11 mouse cellular contexts compared by ENCODE assay signal in the genomic region with DNA sequence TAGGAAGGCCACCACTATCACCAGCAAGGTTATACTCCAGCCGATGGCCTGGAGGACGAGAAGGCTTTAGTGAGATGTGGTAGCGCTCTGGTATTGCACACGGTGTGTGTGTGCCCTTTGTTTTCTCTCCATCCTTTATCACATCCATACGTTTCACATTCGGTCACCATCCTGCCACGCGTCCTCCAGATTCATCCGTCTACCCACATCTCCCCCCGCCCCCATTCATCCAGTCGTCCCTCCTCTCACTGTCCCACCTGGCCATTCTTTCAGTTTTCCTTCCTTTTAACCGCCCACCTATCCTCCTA. TPM values are rescaled to one million over a fixed set of nuclear protein-coding genes. Genes with fewer than 3 reads are reported as not detected.
DNase-seq lines count a peak whose midpoint lies in the region; ATAC-seq and TF ChIP-seq lines count a peak whose summit lies in the region.
"Had no signal": no experiment of that assay in that cellular context is flagged by ENCODE, and none has a peak within 500 bp of the region (broad histone marks: within the 10 kb centered on the region; RNA-seq: fewer than 3 reads in every experiment).

No protein-coding gene starts in this region.

- H3K4me2 ChIP-seq in limb, embryonic 14.5 days (replicated peaks; ENCODE audit: low read depth, low read length, severe bottlenecking), result peak overlapping the region; percentile 47
- peak overlapping the region; percentile 34 for H3K4me2 ChIP-seq in stomach, postnatal 0 days (replicated peaks; ENCODE audit: low read depth)

- no peak for TF ChIP-seq CTCF in stomach, postnatal 0 days (IDR thresholded peaks at IDR 0.05; ENCODE audit: low read depth)
- no peak for TF ChIP-seq CTCF in left cerebral cortex, adult 2 months (IDR thresholded peaks at IDR 0.05)

- no peaks in the 10 kb centered on the region for H3K9me3 ChIP-seq in megakaryocyte, embryonic 14.5 days
- H3K9me3 ChIP-seq in limb, embryonic 14.5 days (ENCODE audit: control insufficient read depth, low read length), result no peaks in the 10 kb centered on the region
- no peaks in the 10 kb centered on the region for H3K9me3 ChIP-seq in stomach, postnatal 0 days (ENCODE audit: control insufficient read depth, low read length)

- intact Hi-C loops in left cerebral cortex, adult 2 months (cut with DNase I), result no loop called here

- peak overlapping the region; percentile 62 for H3K4me3 ChIP-seq in megakaryocyte, embryonic 14.5 days (replicated peaks)
- peak overlapping the region; percentile 31; the same call in 1 of the 2 replicates for H3K4me3 ChIP-seq in limb, embryonic 14.5 days (replicated peaks; ENCODE audit: low read length)
- no peak overlapping the region for H3K4me3 ChIP-seq in stomach, postnatal 0 days (ENCODE audit: low read depth, low read length)
- no peak overlapping the region for H3K4me3 ChIP-seq in left cerebral cortex, adult 2 months

- DNase-seq in embryo, embryonic 10.5 days (ENCODE audit: low spot score), result peak; percentile 13
- DNase-seq in embryo, embryonic 10 days (ENCODE audit: low spot score), result no peak
- DNase-seq in limb, embryonic 14.5 days (ENCODE audit: low spot score), result no peak
- DNase-seq in stomach, postnatal 0 days (ENCODE audit: low spot score), result no peak
- DNase-seq in left cerebral cortex, adult 2 months (ENCODE audit: extremely low spot score in 1 of 2, low spot score in 2 of 2), result no peak

- 67% methylated on average over 12 of the region's 12 CpGs for WGBS in limb, embryonic 14.5 days
- 72% methylated on average over 12 of the region's 12 CpGs for WGBS in stomach, postnatal 0 days

- no peak for TF ChIP-seq EP300 in stomach, postnatal 0 days (optimal IDR thresholded peaks at IDR 0.05)

- H3K4me1 ChIP-seq in megakaryocyte, embryonic 14.5 days, result peaks cover 8% of the 10 kb centered on the region; the same call in 1 of the 2 replicates
- peaks cover 11% of the 10 kb centered on the region for H3K4me1 ChIP-seq in limb, embryonic 14.5 days (ENCODE audit: control insufficient read depth, insufficient read depth, low read length)
- no peaks in the 10 kb centered on the region for H3K4me1 ChIP-seq in stomach, postnatal 0 days (replicated peaks; ENCODE audit: control insufficient read depth, insufficient read depth)

- H3K27ac ChIP-seq in limb, embryonic 14.5 days (replicated peaks; ENCODE audit: low read depth, low read length), result no peak overlapping the region
- no peak overlapping the region for H3K27ac ChIP-seq in stomach, postnatal 0 days (replicated peaks)
- H3K27ac ChIP-seq in left cerebral cortex, adult 2 months, result no peak overlapping the region

- peak overlapping the region; percentile 45 for H3K9ac ChIP-seq in limb, embryonic 14.5 days (ENCODE audit: low read depth, low read length, severe bottlenecking)
- no peak overlapping the region for H3K9ac ChIP-seq in stomach, postnatal 0 days (ENCODE audit: low read length)

- peaks cover 71% of the 10 kb centered on the region for H3K27me3 ChIP-seq in megakaryocyte, embryonic 14.5 days (replicated peaks)
- H3K27me3 ChIP-seq in limb, embryonic 14.5 days (ENCODE audit: control insufficient read depth, insufficient read depth, low read length), result no peaks in the 10 kb centered on the region; the same call in 1 of the 2 replicates
- no peaks in the 10 kb centered on the region for H3K27me3 ChIP-seq in stomach, postnatal 0 days (ENCODE audit: control insufficient read depth, insufficient read depth, low read length)

- no peaks in the 10 kb centered on the region for H3K36me3 ChIP-seq in megakaryocyte, embryonic 14.5 days (replicated peaks; ENCODE audit: low read length)
- no peaks in the 10 kb centered on the region for H3K36me3 ChIP-seq in limb, embryonic 14.5 days (ENCODE audit: control insufficient read depth, insufficient read depth, low read length)
- no peaks in the 10 kb centered on the region for H3K36me3 ChIP-seq in stomach, postnatal 0 days (ENCODE audit: control insufficient read depth, insufficient read depth, low read length)

- TF ChIP-seq POLR2A in limb, embryonic 14.5 days (IDR thresholded peaks at IDR 0.05; ENCODE audit: borderline replicate concordance, extremely low read depth, insufficient read depth, insufficient read length), result no peak

- no peak for ATAC-seq in megakaryocyte, adult 5-6 weeks (ENCODE audit: poor library complexity, severe bottlenecking)
- ATAC-seq in limb, embryonic 14.5 days (ENCODE audit: low FRiP score, low read depth), result no peak
- no peak for ATAC-seq in stomach, postnatal 0 days (ENCODE audit: low FRiP score, low TSS enrichment)
- no peak for ATAC-seq in activated CD4-positive, CD25-positive, alpha-beta regulatory T cell, adult 4 months

RNA-seq across cellular contexts. Expression of gene Calhm3, which starts 5.5 kb away (rescaled TPM):
- not detected in 2 replicates for polyA plus RNA-seq in megakaryocyte, embryonic 14.5 days (2012; ENCODE audit: insufficient read depth, low replicate concordance)
- not detected in 2 replicates for total RNA-seq in megakaryocyte, adult 5-6 weeks (2015)
- not detected in 2 replicates for total RNA-seq in megakaryocyte, adult 5-6 weeks (2017)
- not detected in 2 replicates for polyA plus RNA-seq in limb, embryonic 14.5 days (2012; rRNA removed)
- not detected in 2 replicates for polyA plus RNA-seq in limb, embryonic 14.5 days (2014; fragmentation: Nextera tagmentation; extraction: Ambion mirVana)
- not detected in 2 replicates for polyA plus RNA-seq in stomach, postnatal 0 days (2015; fragmentation: Nextera tagmentation; extraction: Ambion mirVana)
- total RNA-seq in left cerebral cortex, adult 2 months (2021), result not detected
- polyA plus RNA-seq in activated CD4-positive, CD25-positive, alpha-beta regulatory T cell, adult 4 months (2017; shearing (Covaris generic)), result not detected
- total RNA-seq: left cerebral cortex, adult 8-10 months; neutrophil, adult 5-6 weeks had no signal
- polyA plus RNA-seq: gonadal fat pad, adult 2 months had no signal

RNA-seq across cellular contexts. Expression of gene Calhm1, which starts 8.0 kb away (rescaled TPM):
- not detected in 2 replicates for polyA plus RNA-seq in megakaryocyte, embryonic 14.5 days (2012; ENCODE audit: insufficient read depth, low replicate concordance)
- total RNA-seq in megakaryocyte, adult 5-6 weeks (2015), result not detected in 2 replicates
- total RNA-seq in megakaryocyte, adult 5-6 weeks (2017), result not detected in 2 replicates
- polyA plus RNA-seq in limb, embryonic 14.5 days (2012; rRNA removed), result not detected in 2 replicates
- polyA plus RNA-seq in limb, embryonic 14.5 days (2014; fragmentation: Nextera tagmentation; extraction: Ambion mirVana), result not detected in 2 replicates
- not detected in 2 replicates for polyA plus RNA-seq in stomach, postnatal 0 days (2015; fragmentation: Nextera tagmentation; extraction: Ambion mirVana)
- not detected for total RNA-seq in left cerebral cortex, adult 2 months (2021)
- not detected for polyA plus RNA-seq in activated CD4-positive, CD25-positive, alpha-beta regulatory T cell, adult 4 months (2017; shearing (Covaris generic))
- total RNA-seq: left cerebral cortex, adult 8-10 months; neutrophil, adult 5-6 weeks had no signal
- polyA plus RNA-seq: gonadal fat pad, adult 2 months had no signal

RNA-seq across cellular contexts. Expression of gene Calhm2, which starts 13.9 kb away (rescaled TPM):
- polyA plus RNA-seq in megakaryocyte, embryonic 14.5 days (2012; ENCODE audit: insufficient read depth, low replicate concordance), result 3.1 and 3.2 TPM in 2 replicates
- total RNA-seq in megakaryocyte, adult 5-6 weeks (2015), result 22.8 and 24.6 TPM in 2 replicates
- total RNA-seq in megakaryocyte, adult 5-6 weeks (2017), result 42.8 and 45.7 TPM in 2 replicates
- 11.4 and 13.9 TPM in 2 replicates for polyA plus RNA-seq in limb, embryonic 14.5 days (2012; rRNA removed)
- polyA plus RNA-seq in limb, embryonic 14.5 days (2014; fragmentation: Nextera tagmentation; extraction: Ambion mirVana), result 4.7 and 5.2 TPM in 2 replicates
- polyA plus RNA-seq in stomach, postnatal 0 days (2015; fragmentation: Nextera tagmentation; extraction: Ambion mirVana), result 3.9 and 4.3 TPM in 2 replicates
- total RNA-seq in left cerebral cortex, adult 2 months (2021), result 1 to 10 TPM; 8.1 to 8.2 TPM
- polyA plus RNA-seq in activated CD4-positive, CD25-positive, alpha-beta regulatory T cell, adult 4 months (2017; shearing (Covaris generic)), result 10 to 100 TPM in 1 of 2 experiments, 1 to 10 TPM in 1; 7.6 to 14.4 TPM

RNA-seq across cellular contexts. Expression of gene Neurl1a, which starts 26.6 kb away (rescaled TPM):
- 0.98 TPM in 1 of 2 replicates, not detected in the other for polyA plus RNA-seq in megakaryocyte, embryonic 14.5 days (2012; ENCODE audit: insufficient read depth, low replicate concordance)
- total RNA-seq in megakaryocyte, adult 5-6 weeks (2015), result not detected in 2 replicates
- not detected in 2 replicates for total RNA-seq in megakaryocyte, adult 5-6 weeks (2017)
- 10.3 and 11.9 TPM in 2 replicates for polyA plus RNA-seq in limb, embryonic 14.5 days (2012; rRNA removed)
- polyA plus RNA-seq in limb, embryonic 14.5 days (2014; fragmentation: Nextera tagmentation; extraction: Ambion mirVana), result 6.6 and 8.0 TPM in 2 replicates
- polyA plus RNA-seq in stomach, postnatal 0 days (2015; fragmentation: Nextera tagmentation; extraction: Ambion mirVana), result 3.9 TPM in 2 replicates
- 100 to 1,000 TPM; 178 to 194 TPM for total RNA-seq in left cerebral cortex, adult 2 months (2021)
- polyA plus RNA-seq in activated CD4-positive, CD25-positive, alpha-beta regulatory T cell, adult 4 months (2017; shearing (Covaris generic)), result under 1 TPM in 1 of 2 experiments, not detected in 1; 0.32 TPM

Comparison
In these comparisons a context has a peak if more than half of its experiments do, and no peak if none do; other contexts are left out.
1. H3K4me3 ChIP-seq: peak in megakaryocyte, embryonic 14.5 days (single experiment) and limb, embryonic 14.5 days (single experiment); none in stomach, postnatal 0 days (single experiment) and left cerebral cortex, adult 2 months (single experiment).